Mouse (Mus musculus): ENCODE results near the gene Kalrn. TPM values are rescaled to one million over a fixed set of nuclear protein-coding genes. Genes with fewer than 3 reads are reported as not detected.

The Kalrn gene
- polyA plus RNA-seq, 1 experiment from 2014 or later: 22.4 TPM

DNA sequence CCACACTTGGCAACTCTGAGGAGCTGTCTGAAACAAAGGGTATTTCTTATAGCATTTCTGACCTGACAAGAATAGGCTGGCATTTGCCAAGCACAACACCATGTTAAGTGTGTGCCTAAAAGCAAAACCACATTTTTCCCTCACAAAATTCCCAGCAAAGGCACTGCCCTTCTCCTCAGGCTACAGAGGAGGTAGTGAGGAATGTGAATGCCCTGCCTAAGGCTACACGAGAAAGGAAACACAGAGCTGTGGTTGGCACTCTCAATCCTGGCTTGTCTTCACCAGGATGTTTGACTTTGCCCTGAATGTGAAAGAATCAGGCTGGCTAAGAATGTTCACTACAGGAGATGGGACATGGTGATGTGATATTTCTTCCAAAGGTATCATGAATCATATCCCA lies 249.8 kb downstream of the Kalrn start:
- H3K27ac ChIP-seq (ENCODE audit: low read depth, low read length): no peak overlapping the region
- no peaks in the 10 kb centered on the region for H3K4me1 ChIP-seq (replicated peaks; ENCODE audit: control insufficient read depth, insufficient read depth, low read length)
- WGBS: 93% methylated on average over 1 of the region's 1 CpGs
- H3K36me3 ChIP-seq (ENCODE audit: control insufficient read depth, insufficient read depth, low read length): no peaks in the 10 kb centered on the region
- no peaks in the 10 kb centered on the region for H3K9me3 ChIP-seq (ENCODE audit: control insufficient read depth, low read length)
- DNase-seq (ENCODE audit: low spot score) (no peak), ATAC-seq (replicated peaks; ENCODE audit: low FRiP score) (no peak)
- no peak overlapping the region for H3K9ac ChIP-seq (ENCODE audit: low read length)
- no peaks in the 10 kb centered on the region for H3K27me3 ChIP-seq (ENCODE audit: control insufficient read depth, insufficient read depth, low read length)
- H3K4me2 ChIP-seq (ENCODE audit: low read depth, low read length, severe bottlenecking): no peak overlapping the region
- H3K4me3 ChIP-seq (ENCODE audit: low read depth, low read length): no peak overlapping the region

- no peaks in the 10 kb centered on the region for H3K4me1 ChIP-seq (replicated peaks; ENCODE audit: control insufficient read depth, insufficient read depth, low read length)
- H3K36me3 ChIP-seq (ENCODE audit: control insufficient read depth, insufficient read depth, low read length): no peaks in the 10 kb centered on the region
- 0 out of 2 replicates have a peak, but pooled peaks have one; percentile 44 for ATAC-seq (replicated peaks; ENCODE audit: low FRiP score)
- no peak overlapping the region for H3K4me3 ChIP-seq (ENCODE audit: low read depth, low read length)
- WGBS: 43% methylated on average over 4 of the region's 4 CpGs
- H3K9me3 ChIP-seq (ENCODE audit: control insufficient read depth, low read length): no peaks in the 10 kb centered on the region
- peak; percentile 78 for DNase-seq (ENCODE audit: low spot score)
- no peak overlapping the region for H3K4me2 ChIP-seq (ENCODE audit: low read depth, low read length, severe bottlenecking)
- H3K9ac ChIP-seq (ENCODE audit: low read length): no peak overlapping the region
- H3K27me3 ChIP-seq (ENCODE audit: control insufficient read depth, insufficient read depth, low read length): no peaks in the 10 kb centered on the region
- no peak overlapping the region for H3K27ac ChIP-seq (ENCODE audit: low read depth, low read length)
These were observed 250.8 kb downstream of the Kalrn start for GRCm38 (mm10) chr16:34322546-34322945.

DNA sequence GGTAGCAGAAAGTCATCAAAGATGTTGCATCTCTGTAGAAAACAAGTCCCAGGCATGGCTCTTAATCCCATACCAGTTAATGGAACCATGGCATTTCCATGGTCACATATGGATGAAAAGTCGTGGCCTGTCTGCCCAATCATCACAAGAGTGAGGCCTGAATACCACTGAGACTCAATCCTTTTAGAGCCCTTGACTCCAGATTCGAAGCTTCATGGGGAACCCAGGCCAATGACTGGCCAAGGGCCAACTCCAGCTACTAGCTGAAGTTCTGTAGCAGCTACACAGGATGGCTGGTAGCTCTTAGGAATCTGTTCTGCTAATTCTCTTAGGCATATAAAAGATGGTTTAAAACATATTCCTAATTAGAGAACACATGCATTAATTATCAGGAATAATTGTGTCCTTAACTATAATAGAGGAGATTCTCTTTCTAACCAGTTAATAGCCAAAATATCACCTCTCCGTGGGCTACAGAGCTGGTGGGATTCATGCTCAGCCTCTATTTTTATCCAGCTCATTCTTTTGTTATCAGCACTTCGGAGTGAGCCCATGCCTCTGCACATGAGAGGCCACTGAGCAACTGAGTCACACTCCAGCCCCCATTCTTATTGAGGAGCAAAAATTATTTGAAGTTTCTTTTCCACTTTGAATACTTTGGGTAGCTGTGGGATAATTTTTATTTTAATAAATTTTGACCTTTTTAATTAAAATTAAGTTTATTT lies 252.1 kb downstream of the Kalrn start:
- Histone ChIP-seq H3K9me3 (ENCODE audit: control insufficient read depth, low read length) (no peaks in the 10 kb centered on the region), H3K9ac (ENCODE audit: low read length) (no peak overlapping the region), H3K4me2 (ENCODE audit: low read depth, low read length, severe bottlenecking) (no peak overlapping the region), H3K27ac (ENCODE audit: low read depth, low read length) (no peak overlapping the region), H3K4me3 (ENCODE audit: low read depth, low read length) (no peak overlapping the region), H3K4me1 (replicated peaks; ENCODE audit: control insufficient read depth, insufficient read depth, low read length) (no peaks in the 10 kb centered on the region), H3K36me3 (ENCODE audit: control insufficient read depth, insufficient read depth, low read length) (no peaks in the 10 kb centered on the region), H3K27me3 (ENCODE audit: control insufficient read depth, insufficient read depth, low read length) (no peaks in the 10 kb centered on the region)
- WGBS: 82% methylated on average over 4 of the region's 4 CpGs
- DNase-seq (ENCODE audit: low spot score): no peak
- ATAC-seq (replicated peaks; ENCODE audit: low FRiP score): no peak

DNA sequence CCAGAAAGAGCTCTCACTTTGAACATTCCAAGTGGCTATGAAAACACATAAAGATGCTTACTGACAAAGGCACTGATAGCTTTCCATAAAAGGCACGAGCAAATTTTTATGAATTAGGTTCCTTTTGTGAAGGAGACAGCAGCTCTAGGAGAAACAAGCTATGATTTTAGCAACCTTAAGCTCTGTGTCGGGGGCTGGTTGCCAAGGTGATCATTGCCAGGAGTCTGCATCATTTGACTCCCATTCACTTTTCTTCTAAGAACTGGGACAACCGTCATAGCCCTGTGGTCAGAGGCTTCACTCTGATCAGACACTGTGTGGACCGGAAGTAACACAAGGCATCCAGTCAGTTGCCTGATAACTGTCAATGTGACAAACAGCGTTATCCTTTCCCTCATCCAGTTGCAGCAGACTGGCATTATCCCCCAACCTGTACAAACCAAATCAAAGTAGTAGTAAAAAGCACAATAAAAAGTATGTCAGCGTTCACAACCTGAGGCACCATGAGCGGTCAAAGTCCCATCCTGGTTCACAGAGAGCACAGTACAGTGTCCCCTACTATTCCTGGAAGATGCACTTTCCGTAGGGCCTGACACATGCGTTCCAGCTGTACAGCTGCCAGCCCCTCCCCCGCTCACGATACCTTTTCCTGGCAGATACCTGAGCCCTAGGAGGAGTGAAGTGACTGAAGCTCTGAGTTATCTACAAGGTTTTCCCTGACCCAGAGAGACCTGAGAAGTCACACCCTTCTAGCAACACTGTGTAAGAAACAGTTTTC lies 253.1 kb downstream of the Kalrn start:
- DNase-seq (ENCODE audit: low spot score): no peak
- Histone ChIP-seq H3K36me3 (ENCODE audit: control insufficient read depth, insufficient read depth, low read length) (no peaks in the 10 kb centered on the region), H3K27ac (ENCODE audit: low read depth, low read length) (no peak overlapping the region), H3K4me1 (replicated peaks; ENCODE audit: control insufficient read depth, insufficient read depth, low read length) (no peaks in the 10 kb centered on the region), H3K9me3 (ENCODE audit: control insufficient read depth, low read length) (no peaks in the 10 kb centered on the region), H3K9ac (ENCODE audit: low read length) (no peak overlapping the region), H3K27me3 (ENCODE audit: control insufficient read depth, insufficient read depth, low read length) (no peaks in the 10 kb centered on the region), H3K4me3 (ENCODE audit: low read depth, low read length) (no peak overlapping the region), H3K4me2 (ENCODE audit: low read depth, low read length, severe bottlenecking) (no peak overlapping the region)
- ATAC-seq (replicated peaks; ENCODE audit: low FRiP score): no peak
- WGBS: 91% methylated on average over 11 of the region's 11 CpGs

GRCm38 (mm10) chr16:34317110-34317509 lies 256.2 kb downstream of the Kalrn start:
- Histone ChIP-seq H3K9ac (ENCODE audit: low read length) (no peak overlapping the region), H3K36me3 (ENCODE audit: control insufficient read depth, insufficient read depth, low read length) (no peaks in the 10 kb centered on the region), H3K4me3 (ENCODE audit: low read depth, low read length) (no peak overlapping the region), H3K9me3 (ENCODE audit: control insufficient read depth, low read length) (no peaks in the 10 kb centered on the region), H3K27ac (ENCODE audit: low read depth, low read length) (no peak overlapping the region), H3K27me3 (ENCODE audit: control insufficient read depth, insufficient read depth, low read length) (no peaks in the 10 kb centered on the region), H3K4me2 (ENCODE audit: low read depth, low read length, severe bottlenecking) (no peak overlapping the region), H3K4me1 (replicated peaks; ENCODE audit: control insufficient read depth, insufficient read depth, low read length) (no peaks in the 10 kb centered on the region)
- WGBS: 58% methylated on average over 3 of the region's 3 CpGs
- DNase-seq (ENCODE audit: low spot score): no peak
- no peak for ATAC-seq (replicated peaks; ENCODE audit: low FRiP score)

GRCm38 (mm10) chr16:34316253-34316652 lies 257.1 kb downstream of the Kalrn start:
- 69% methylated on average over 10 of the region's 10 CpGs for WGBS

GRCm38 (mm10) chr16:34314071-34314470 lies 259.3 kb downstream of the Kalrn start:
- DNase-seq (ENCODE audit: low spot score) (no peak), ATAC-seq (replicated peaks; ENCODE audit: low FRiP score) (no peak)
- Histone ChIP-seq H3K9me3 (ENCODE audit: control insufficient read depth, low read length) (no peaks in the 10 kb centered on the region), H3K36me3 (ENCODE audit: control insufficient read depth, insufficient read depth, low read length) (no peaks in the 10 kb centered on the region), H3K4me3 (ENCODE audit: low read depth, low read length) (no peak overlapping the region), H3K9ac (ENCODE audit: low read length) (no peak overlapping the region), H3K27me3 (ENCODE audit: control insufficient read depth, insufficient read depth, low read length) (no peaks in the 10 kb centered on the region), H3K4me1 (replicated peaks; ENCODE audit: control insufficient read depth, insufficient read depth, low read length) (no peaks in the 10 kb centered on the region), H3K27ac (ENCODE audit: low read depth, low read length) (no peak overlapping the region), H3K4me2 (ENCODE audit: low read depth, low read length, severe bottlenecking) (no peak overlapping the region)
- 94% methylated on average over 10 of the region's 10 CpGs for WGBS

More at GRCm38 (mm10) chr16:34316253-34316652, 257.1 kb downstream of the Kalrn start:
- DNase-seq (ENCODE audit: low spot score) (no peak), ATAC-seq (replicated peaks; ENCODE audit: low FRiP score) (no peak)
- Histone ChIP-seq H3K9me3 (ENCODE audit: control insufficient read depth, low read length) (no peaks in the 10 kb centered on the region), H3K9ac (ENCODE audit: low read length) (no peak overlapping the region), H3K36me3 (ENCODE audit: control insufficient read depth, insufficient read depth, low read length) (no peaks in the 10 kb centered on the region), H3K4me3 (ENCODE audit: low read depth, low read length) (no peak overlapping the region), H3K27ac (ENCODE audit: low read depth, low read length) (no peak overlapping the region), H3K4me2 (ENCODE audit: low read depth, low read length, severe bottlenecking) (no peak overlapping the region), H3K27me3 (ENCODE audit: control insufficient read depth, insufficient read depth, low read length) (no peaks in the 10 kb centered on the region), H3K4me1 (replicated peaks; ENCODE audit: control insufficient read depth, insufficient read depth, low read length) (no peaks in the 10 kb centered on the region)

DNA sequence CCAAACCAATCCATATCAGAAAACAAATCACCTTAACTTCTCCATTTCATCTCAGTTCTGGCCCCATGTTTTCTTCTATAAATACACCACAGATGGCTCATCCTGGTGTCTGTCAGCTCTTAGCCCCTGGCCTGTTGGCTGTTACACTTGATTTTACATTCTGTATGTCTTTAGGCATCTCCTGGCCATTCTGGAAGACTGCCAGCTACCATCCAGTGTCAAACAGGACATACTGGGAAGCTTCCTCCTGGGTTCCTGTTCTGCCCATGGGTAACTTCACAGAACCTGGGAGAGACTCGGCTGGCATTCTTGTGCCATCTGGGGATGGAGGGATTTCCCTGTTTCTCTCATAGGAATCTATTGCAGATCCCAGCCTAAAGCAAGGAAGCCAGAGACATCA lies 261.8 kb downstream of the Kalrn start:
- WGBS: 88% methylated on average over 1 of the region's 1 CpGs

More for the DNA sequence above, 261.8 kb downstream of the Kalrn start:
- Histone ChIP-seq H3K4me1 (replicated peaks; ENCODE audit: control insufficient read depth, insufficient read depth, low read length) (no peaks in the 10 kb centered on the region), H3K4me2 (ENCODE audit: low read depth, low read length, severe bottlenecking) (no peak overlapping the region), H3K4me3 (ENCODE audit: low read depth, low read length) (no peak overlapping the region), H3K27ac (ENCODE audit: low read depth, low read length) (no peak overlapping the region), H3K9ac (ENCODE audit: low read length) (no peak overlapping the region), H3K36me3 (ENCODE audit: control insufficient read depth, insufficient read depth, low read length) (no peaks in the 10 kb centered on the region), H3K9me3 (ENCODE audit: control insufficient read depth, low read length) (no peaks in the 10 kb centered on the region), H3K27me3 (ENCODE audit: control insufficient read depth, insufficient read depth, low read length) (no peaks in the 10 kb centered on the region)
- DNase-seq (ENCODE audit: low spot score) (no peak), ATAC-seq (replicated peaks; ENCODE audit: low FRiP score) (no peak)
